Mouse (Mus musculus) intestine, embryonic 14.5 days (tissue): ENCODE measurements around the gene Uqcc1. TPM values are rescaled to one million over a fixed set of nuclear protein-coding genes. Genes with fewer than 3 reads are reported as not detected.

Source experiments
- ATAC-seq: fragments of 200-750 bp; cut with Nextera tagmentation; replicated peaks from 2 replicates; pipeline ENCODE4 v1.8.0; 2017; ENCODE audit warnings: low read depth, moderate number of reproducible peaks, moderate TSS enrichment, moderate library complexity; ENCODE audit not compliant: low FRiP score, low TSS enrichment
- DNase-seq: peaks from one replicate; pipeline ENCODE4 v3.0.0-alpha.2; 2018; ENCODE audit warnings: low spot score
- H3K27ac ChIP-seq: fragments of 300-500 bp; sonication (generic); 2 replicates; pipeline ENCODE4 v1.5.1; 2014; ENCODE audit warnings: low read depth, mild to moderate bottlenecking, control low read depth
- H3K27me3 ChIP-seq: fragments of 300-500 bp; sonication (generic); replicated peaks from 2 replicates; pipeline ENCODE4 v1.6.1; 2014; ENCODE audit warnings: low read length, control low read depth; ENCODE audit not compliant: control insufficient read depth, insufficient read depth
- H3K36me3 ChIP-seq: fragments of 300-500 bp; sonication (generic); 2 replicates; pipeline ENCODE4 v1.6.1; 2014; ENCODE audit warnings: low read length, control low read depth; ENCODE audit not compliant: control insufficient read depth, insufficient read depth
- H3K4me1 ChIP-seq: fragments of 300-500 bp; sonication (generic); replicated peaks from 2 replicates; pipeline ENCODE4 v1.6.1; 2014; ENCODE audit warnings: low read length, control low read depth, mixed read lengths; ENCODE audit not compliant: control insufficient read depth, insufficient read depth
- H3K4me2 ChIP-seq: fragments of 300-500 bp; sonication (generic); 2 replicates; pipeline ENCODE4 v1.6.1; 2014; ENCODE audit warnings: low read length
- H3K4me3 ChIP-seq: fragments of 300-500 bp; sonication (generic); 2 replicates; pipeline ENCODE4 v1.5.1; 2014; ENCODE audit warnings: low read depth, low read length, control low read depth, mixed read lengths
- H3K9ac ChIP-seq: fragments of 300-500 bp; sonication (generic); 2 replicates; pipeline ENCODE4 v1.6.1; 2014; ENCODE audit warnings: mild to moderate bottlenecking, low read length
- H3K9me3 ChIP-seq: fragments of 300-500 bp; sonication (generic); 2 replicates; pipeline ENCODE4 v1.6.1; 2016; ENCODE audit warnings: low read length, control low read depth; ENCODE audit not compliant: control insufficient read depth
- WGBS: fragments of 180-500 bp; shearing (Covaris S2); extraction: QIAGEN DNeasy Blood & Tissue Kit; methylation state at CpG from one replicate; pipeline ENCODE4 v1.1.7; 2014; 5-methylcytosine and 5-hydroxymethylcytosine counted together
- polyA plus RNA-seq: library from polyadenylated mRNA; unstranded; fragments of >200 nt; fragmentation: Nextera tagmentation; extraction: Ambion mirVana; gene quantifications from 2 replicates; pipeline ENCODE4 v1.2.1, GENCODE M21; 2014

Uqcc1 gene
- polyA plus RNA-seq, 1 experiment from 2014 or later: 64.0 TPM

GRCm38 (mm10) chr2:155861581-155861980 is 68.5 kb downstream of the Uqcc1 start:
- H3K9me3 ChIP-seq: no peaks in the 10 kb centered on the region
- H3K4me2 ChIP-seq: no peak overlapping the region
- DNase-seq: no peak
- peaks cover 10% of the 10 kb centered on the region; the same call in 1 of the 2 replicates for H3K4me1 ChIP-seq
- ATAC-seq: no peak
- H3K9ac ChIP-seq: no peak overlapping the region
- H3K36me3 ChIP-seq: peaks cover 17% of the 10 kb centered on the region
- no peak overlapping the region for H3K4me3 ChIP-seq
- no peaks in the 10 kb centered on the region for H3K27me3 ChIP-seq
- WGBS: 88% methylated on average over 6 of the region's 6 CpGs
- no peak overlapping the region for H3K27ac ChIP-seq

- no peak overlapping the region for H3K4me2 ChIP-seq
- H3K27me3 ChIP-seq: no peaks in the 10 kb centered on the region
- peaks cover 10% of the 10 kb centered on the region; the same call in 1 of the 2 replicates for H3K4me1 ChIP-seq
- WGBS: 77% methylated on average over 7 of the region's 7 CpGs
- H3K27ac ChIP-seq: no peak overlapping the region
- H3K9me3 ChIP-seq: no peaks in the 10 kb centered on the region
- H3K36me3 ChIP-seq: peaks cover 22% of the 10 kb centered on the region
- DNase-seq (no peak), ATAC-seq (no peak)
- no peak overlapping the region for H3K4me3 ChIP-seq
- no peak overlapping the region for H3K9ac ChIP-seq
Observed at GRCm38 (mm10) chr2:155860102-155860501, 70.0 kb downstream of the Uqcc1 start.

GRCm38 (mm10) chr2:155852536-155852935 is 77.6 kb downstream of the Uqcc1 start:
- ATAC-seq (0 out of 2 replicates have a peak, but pooled peaks have one; percentile 24), DNase-seq (no peak)
- no peaks in the 10 kb centered on the region for H3K9me3 ChIP-seq
- 76% methylated on average over 5 of the region's 5 CpGs for WGBS
- peaks cover 64% of the 10 kb centered on the region for H3K36me3 ChIP-seq
- H3K27me3 ChIP-seq: no peaks in the 10 kb centered on the region
- no peak overlapping the region for H3K4me3 ChIP-seq
- H3K4me1 ChIP-seq: no peaks in the 10 kb centered on the region
- no peak overlapping the region for H3K27ac ChIP-seq
- no peak overlapping the region for H3K9ac ChIP-seq
- no peak overlapping the region for H3K4me2 ChIP-seq

GRCm38 (mm10) chr2:155850120-155850519 is 80.0 kb downstream of the Uqcc1 start:
- no peaks in the 10 kb centered on the region for H3K27me3 ChIP-seq
- peaks cover 71% of the 10 kb centered on the region for H3K36me3 ChIP-seq
- H3K4me1 ChIP-seq: no peaks in the 10 kb centered on the region
- no peak overlapping the region for H3K27ac ChIP-seq
- ATAC-seq (no peak), DNase-seq (no peak)
- H3K4me2 ChIP-seq: no peak overlapping the region
- 86% methylated on average over 7 of the region's 7 CpGs for WGBS
- H3K9me3 ChIP-seq: no peaks in the 10 kb centered on the region
- H3K9ac ChIP-seq: no peak overlapping the region
- no peak overlapping the region for H3K4me3 ChIP-seq

- ATAC-seq (no peak), DNase-seq (no peak)
- no peak overlapping the region for H3K27ac ChIP-seq
- no peak overlapping the region for H3K9ac ChIP-seq
- no peaks in the 10 kb centered on the region for H3K27me3 ChIP-seq
- no peak overlapping the region for H3K4me2 ChIP-seq
- H3K4me3 ChIP-seq: no peak overlapping the region
- H3K36me3 ChIP-seq: peaks cover 74% of the 10 kb centered on the region
- WGBS: 51% methylated on average over 7 of the region's 7 CpGs
- H3K4me1 ChIP-seq: no peaks in the 10 kb centered on the region
- no peaks in the 10 kb centered on the region for H3K9me3 ChIP-seq
Observed at GRCm38 (mm10) chr2:155849464-155849863, 80.6 kb downstream of the Uqcc1 start.

GRCm38 (mm10) chr2:155848291-155848690 is 81.8 kb downstream of the Uqcc1 start:
- Histone ChIP-seq H3K36me3 (peaks cover 64% of the 10 kb centered on the region), H3K4me2 (no peak overlapping the region), H3K27ac (no peak overlapping the region), H3K4me3 (no peak overlapping the region), H3K4me1 (no peaks in the 10 kb centered on the region), H3K9me3 (no peaks in the 10 kb centered on the region), H3K9ac (no peak overlapping the region), H3K27me3 (no peaks in the 10 kb centered on the region)
- ATAC-seq (no peak; the same call in 1 of the 2 replicates), DNase-seq (peak; percentile 92)
- 28% methylated on average over 6 of the region's 6 CpGs for WGBS

- peaks cover 59% of the 10 kb centered on the region for H3K36me3 ChIP-seq
- DNase-seq: no peak
Observed at GRCm38 (mm10) chr2:155846930-155847329, 83.2 kb downstream of the Uqcc1 start.

GRCm38 (mm10) chr2:155838961-155839360 is 91.1 kb downstream of the Uqcc1 start:
- no peaks in the 10 kb centered on the region for H3K27me3 ChIP-seq
- no peak overlapping the region for H3K4me3 ChIP-seq
- no peak overlapping the region for H3K9ac ChIP-seq
- 80% methylated on average over 4 of the region's 4 CpGs for WGBS
- no peak overlapping the region for H3K27ac ChIP-seq
- no peaks in the 10 kb centered on the region for H3K4me1 ChIP-seq
- ATAC-seq (no peak), DNase-seq (no peak)
- H3K4me2 ChIP-seq: no peak overlapping the region
- H3K36me3 ChIP-seq: no peaks in the 10 kb centered on the region
- no peaks in the 10 kb centered on the region for H3K9me3 ChIP-seq

More at GRCm38 (mm10) chr2:155846930-155847329, 83.2 kb downstream of the Uqcc1 start:
- H3K9ac ChIP-seq: no peak overlapping the region
- no peak overlapping the region for H3K4me3 ChIP-seq
- no peak overlapping the region for H3K4me2 ChIP-seq
- no peak for ATAC-seq
- H3K4me1 ChIP-seq: no peaks in the 10 kb centered on the region
- H3K27ac ChIP-seq: no peak overlapping the region
- 75% methylated on average over 8 of the region's 8 CpGs for WGBS
- no peaks in the 10 kb centered on the region for H3K27me3 ChIP-seq
- no peaks in the 10 kb centered on the region for H3K9me3 ChIP-seq

GRCm38 (mm10) chr2:155837961-155838360 is 92.1 kb downstream of the Uqcc1 start:
- Histone ChIP-seq H3K27ac (no peak overlapping the region), H3K36me3 (no peaks in the 10 kb centered on the region), H3K4me1 (no peaks in the 10 kb centered on the region), H3K27me3 (no peaks in the 10 kb centered on the region), H3K4me2 (no peak overlapping the region), H3K9ac (no peak overlapping the region), H3K9me3 (no peaks in the 10 kb centered on the region), H3K4me3 (no peak overlapping the region)
- DNase-seq: no peak
- no peak for ATAC-seq
- 63% methylated on average over 3 of the region's 3 CpGs for WGBS
